Mouse (Mus musculus): ENCODE data around the gene Fcer1g. TPM values are rescaled to one million over a fixed set of nuclear protein-coding genes. Genes with fewer than 3 reads are reported as not detected.

Gene Fcer1g
- polyA plus RNA-seq, 1 experiment from 2014 or later: 32.1 TPM

GRCm38 (mm10) chr1:171227879-171228278 is 6.3 kb downstream of the Fcer1g start:
- Histone ChIP-seq H3K4me2 (replicated peaks; ENCODE audit: low read depth, low read length) (no peak overlapping the region), H3K4me1 (ENCODE audit: control insufficient read depth, insufficient read depth, low read length) (0 out of 2 replicates have a peak, but pooled peaks cover 5% of the 10 kb centered on the region), H3K4me3 (ENCODE audit: low read length) (no peak overlapping the region), H3K27ac (ENCODE audit: low read depth, low read length) (no peak overlapping the region), H3K9ac (ENCODE audit: low read depth, low read length) (no peak overlapping the region), H3K9me3 (ENCODE audit: control insufficient read depth, low read length) (no peaks in the 10 kb centered on the region), H3K27me3 (ENCODE audit: control insufficient read depth, insufficient read depth, low read length) (no peaks in the 10 kb centered on the region), H3K36me3 (ENCODE audit: control insufficient read depth, insufficient read depth, low read length) (no peaks in the 10 kb centered on the region)
- 88% methylated on average over 1 of the region's 1 CpGs for WGBS
- no peak for ATAC-seq (ENCODE audit: low FRiP score, low TSS enrichment)

DNA sequence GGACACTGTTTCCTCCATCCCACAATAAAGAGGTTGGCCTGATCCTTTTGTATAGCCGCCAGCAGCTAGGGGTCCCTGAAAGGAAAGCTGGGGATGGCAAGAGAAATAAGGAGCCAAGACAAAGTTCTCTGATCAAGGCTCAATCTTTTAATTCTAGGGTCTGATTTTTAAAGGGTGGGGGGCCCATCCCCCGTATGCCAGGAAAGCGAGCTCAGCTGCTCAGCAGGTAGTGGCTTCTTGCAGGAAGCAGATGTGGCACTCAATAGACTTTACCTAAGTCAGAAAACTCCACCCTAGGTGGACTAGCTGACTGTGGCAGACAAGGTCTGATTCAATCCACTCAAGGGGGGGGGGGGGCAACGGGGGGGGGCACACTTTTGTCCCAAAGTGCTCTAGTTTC is 7.4 kb downstream of the Fcer1g start:
- Histone ChIP-seq H3K9me3 (ENCODE audit: control insufficient read depth, low read length) (no peaks in the 10 kb centered on the region), H3K27ac (ENCODE audit: low read depth, low read length) (no peak overlapping the region), H3K36me3 (ENCODE audit: control insufficient read depth, insufficient read depth, low read length) (no peaks in the 10 kb centered on the region), H3K27me3 (ENCODE audit: control insufficient read depth, insufficient read depth, low read length) (no peaks in the 10 kb centered on the region), H3K4me2 (replicated peaks; ENCODE audit: low read depth, low read length) (no peak overlapping the region), H3K9ac (ENCODE audit: low read depth, low read length) (no peak overlapping the region), H3K4me3 (ENCODE audit: low read length) (no peak overlapping the region), H3K4me1 (ENCODE audit: control insufficient read depth, insufficient read depth, low read length) (0 out of 2 replicates have a peak, but pooled peaks cover 5% of the 10 kb centered on the region)
- ATAC-seq (ENCODE audit: low FRiP score, low TSS enrichment): no peak
- 75% methylated on average over 4 of the region's 4 CpGs for WGBS

- H3K27ac ChIP-seq (ENCODE audit: low read depth, low read length): no peak within 1 kb of the TSS
- no peaks in the 10 kb centered on the region for H3K27me3 ChIP-seq (ENCODE audit: control insufficient read depth, insufficient read depth, low read length)
- H3K9ac ChIP-seq (ENCODE audit: low read depth, low read length): no peak within 1 kb of the TSS
- peaks cover 5% of the 10 kb centered on the region; the same call in 1 of the 2 replicates for H3K36me3 ChIP-seq (ENCODE audit: control insufficient read depth, insufficient read depth, low read length)
- no peak within 1 kb of the TSS for H3K4me2 ChIP-seq (replicated peaks; ENCODE audit: low read depth, low read length)
- 68% methylated on average over 5 of the region's 5 CpGs for WGBS
- H3K4me3 ChIP-seq (ENCODE audit: low read length): no peak within 1 kb of the TSS
- 0 out of 2 replicates have a peak, but pooled peaks cover 9% of the 10 kb centered on the region for H3K4me1 ChIP-seq (ENCODE audit: control insufficient read depth, insufficient read depth, low read length)
- no peak for ATAC-seq (ENCODE audit: low FRiP score, low TSS enrichment)
- H3K9me3 ChIP-seq (ENCODE audit: control insufficient read depth, low read length): no peaks in the 10 kb centered on the region
These were observed 9.3 kb downstream of the Fcer1g start, which contains the start of gene Apoa2 for GRCm38 (mm10) chr1:171224857-171225256. TSS of gene Apoa2 (plus strand) at chr1:171225054.

- H3K27ac ChIP-seq (ENCODE audit: low read depth, low read length): no peak overlapping the region
These were observed 10.4 kb downstream of the Fcer1g start for GRCm38 (mm10) chr1:171223796-171224195.

DNA sequence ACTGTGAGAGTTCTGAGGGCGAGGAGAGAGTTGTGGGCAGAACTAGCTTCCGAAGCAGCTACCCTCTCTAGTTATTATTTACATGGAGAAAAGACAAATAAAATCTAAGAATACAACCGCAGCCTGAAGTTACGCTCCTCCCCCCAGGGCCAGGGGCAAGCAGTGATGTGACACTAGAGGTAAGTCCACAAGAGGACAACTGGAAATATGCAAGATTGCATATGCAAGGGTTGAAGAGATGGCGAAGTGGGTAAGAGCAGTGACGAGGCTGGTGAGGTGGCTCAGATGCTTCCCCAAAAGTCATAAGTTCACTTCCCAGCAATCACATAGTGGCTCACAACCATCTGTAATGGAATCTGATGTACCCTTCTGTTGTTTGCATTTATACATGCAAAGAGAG is 11.0 kb downstream of the Fcer1g start:
- H3K36me3 ChIP-seq (ENCODE audit: control insufficient read depth, insufficient read depth, low read length): peaks cover 18% of the 10 kb centered on the region; the same call in 1 of the 2 replicates
- H3K9me3 ChIP-seq (ENCODE audit: control insufficient read depth, low read length): no peaks in the 10 kb centered on the region
- peak overlapping the region; percentile 33 for H3K4me2 ChIP-seq (replicated peaks; ENCODE audit: low read depth, low read length)
- no peaks in the 10 kb centered on the region for H3K27me3 ChIP-seq (ENCODE audit: control insufficient read depth, insufficient read depth, low read length)
- peak overlapping the region; percentile 51; the same call in 1 of the 2 replicates for H3K9ac ChIP-seq (ENCODE audit: low read depth, low read length)
- no peak for ATAC-seq (ENCODE audit: low FRiP score, low TSS enrichment)
- WGBS: 85% methylated on average over 6 of the region's 6 CpGs
- peak overlapping the region; percentile 49 for H3K4me3 ChIP-seq (ENCODE audit: low read length)
- 0 out of 2 replicates have a peak, but pooled peaks cover 5% of the 10 kb centered on the region for H3K4me1 ChIP-seq (ENCODE audit: control insufficient read depth, insufficient read depth, low read length)
- peak overlapping the region; percentile 88 for H3K27ac ChIP-seq (ENCODE audit: low read depth, low read length)

More at GRCm38 (mm10) chr1:171223796-171224195, 10.4 kb downstream of the Fcer1g start:
- Histone ChIP-seq H3K27me3 (ENCODE audit: control insufficient read depth, insufficient read depth, low read length) (no peaks in the 10 kb centered on the region), H3K4me1 (ENCODE audit: control insufficient read depth, insufficient read depth, low read length) (0 out of 2 replicates have a peak, but pooled peaks cover 5% of the 10 kb centered on the region), H3K9me3 (ENCODE audit: control insufficient read depth, low read length) (no peaks in the 10 kb centered on the region), H3K9ac (ENCODE audit: low read depth, low read length) (no peak overlapping the region), H3K36me3 (ENCODE audit: control insufficient read depth, insufficient read depth, low read length) (peaks cover 14% of the 10 kb centered on the region; the same call in 1 of the 2 replicates), H3K4me3 (ENCODE audit: low read length) (no peak overlapping the region), H3K4me2 (replicated peaks; ENCODE audit: low read depth, low read length) (no peak overlapping the region)
- WGBS: 83% methylated on average over 2 of the region's 2 CpGs
- no peak for ATAC-seq (ENCODE audit: low FRiP score, low TSS enrichment)

DNA sequence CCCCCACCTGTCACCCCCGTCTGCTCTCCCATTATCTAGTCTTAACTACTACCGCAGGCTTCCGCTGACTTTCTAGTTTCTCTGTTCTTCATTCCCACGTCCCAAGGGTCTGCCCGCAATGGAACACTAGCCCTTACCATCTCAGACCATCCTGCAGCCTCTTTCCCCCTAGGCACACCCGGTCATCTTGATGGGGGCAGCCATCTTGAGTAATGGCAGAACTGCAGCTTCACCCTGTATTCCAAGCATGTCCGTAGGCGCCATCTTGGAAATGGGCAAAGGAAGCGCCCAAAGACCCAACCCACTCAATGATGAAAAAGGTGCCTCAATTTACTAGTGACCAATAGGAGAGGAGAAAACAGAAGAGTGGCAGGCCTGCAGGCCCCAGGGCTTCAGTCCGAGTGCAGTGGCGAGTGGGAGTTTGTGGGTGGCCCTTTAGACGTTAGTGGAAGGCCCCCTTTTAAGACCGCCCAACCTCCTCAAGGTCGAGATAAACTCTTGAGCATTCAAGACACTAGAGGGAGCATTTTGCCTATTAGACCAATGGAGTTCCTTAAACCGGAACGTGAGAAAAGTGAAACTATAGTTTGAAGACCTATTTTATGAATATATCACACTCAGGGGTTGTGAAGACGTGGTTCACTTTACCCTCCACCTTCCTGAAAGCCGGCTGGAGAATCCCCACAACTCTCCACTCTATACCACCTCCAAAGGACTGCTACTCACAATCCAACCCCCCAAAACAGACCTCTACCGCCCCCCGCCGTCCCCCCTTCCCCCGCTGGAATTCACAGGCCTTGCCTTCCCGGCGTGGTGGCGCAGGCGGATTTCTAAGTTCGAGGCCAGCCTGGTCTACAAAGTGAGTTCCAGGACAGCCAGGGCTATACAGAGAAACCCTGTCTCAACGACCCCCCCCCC is 11.7 kb downstream of the Fcer1g start, which contains the start of gene Tomm40l:
Gene Tomm40l (minus strand): TSS at position 277 of the 918 bp plus-strand sequence.
- Histone ChIP-seq H3K36me3 (ENCODE audit: control insufficient read depth, insufficient read depth, low read length) (peaks cover 18% of the 10 kb centered on the region; the same call in 1 of the 2 replicates), H3K4me3 (ENCODE audit: low read length) (peak within 1 kb of the TSS; percentile 49), H3K9me3 (ENCODE audit: control insufficient read depth, low read length) (no peaks in the 10 kb centered on the region), H3K4me2 (replicated peaks; ENCODE audit: low read depth, low read length) (peak within 1 kb of the TSS; percentile 87), H3K9ac (ENCODE audit: low read depth, low read length) (peak within 1 kb of the TSS; percentile 69; the same call in 1 of the 2 replicates), H3K4me1 (ENCODE audit: control insufficient read depth, insufficient read depth, low read length) (0 out of 2 replicates have a peak, but pooled peaks cover 5% of the 10 kb centered on the region), H3K27ac (ENCODE audit: low read depth, low read length) (peak within 1 kb of the TSS; percentile 88), H3K27me3 (ENCODE audit: control insufficient read depth, insufficient read depth, low read length) (no peaks in the 10 kb centered on the region)
- 2% methylated on average over 28 of the region's 28 CpGs for WGBS
- ATAC-seq (ENCODE audit: low FRiP score, low TSS enrichment): peak; percentile 98

DNA sequence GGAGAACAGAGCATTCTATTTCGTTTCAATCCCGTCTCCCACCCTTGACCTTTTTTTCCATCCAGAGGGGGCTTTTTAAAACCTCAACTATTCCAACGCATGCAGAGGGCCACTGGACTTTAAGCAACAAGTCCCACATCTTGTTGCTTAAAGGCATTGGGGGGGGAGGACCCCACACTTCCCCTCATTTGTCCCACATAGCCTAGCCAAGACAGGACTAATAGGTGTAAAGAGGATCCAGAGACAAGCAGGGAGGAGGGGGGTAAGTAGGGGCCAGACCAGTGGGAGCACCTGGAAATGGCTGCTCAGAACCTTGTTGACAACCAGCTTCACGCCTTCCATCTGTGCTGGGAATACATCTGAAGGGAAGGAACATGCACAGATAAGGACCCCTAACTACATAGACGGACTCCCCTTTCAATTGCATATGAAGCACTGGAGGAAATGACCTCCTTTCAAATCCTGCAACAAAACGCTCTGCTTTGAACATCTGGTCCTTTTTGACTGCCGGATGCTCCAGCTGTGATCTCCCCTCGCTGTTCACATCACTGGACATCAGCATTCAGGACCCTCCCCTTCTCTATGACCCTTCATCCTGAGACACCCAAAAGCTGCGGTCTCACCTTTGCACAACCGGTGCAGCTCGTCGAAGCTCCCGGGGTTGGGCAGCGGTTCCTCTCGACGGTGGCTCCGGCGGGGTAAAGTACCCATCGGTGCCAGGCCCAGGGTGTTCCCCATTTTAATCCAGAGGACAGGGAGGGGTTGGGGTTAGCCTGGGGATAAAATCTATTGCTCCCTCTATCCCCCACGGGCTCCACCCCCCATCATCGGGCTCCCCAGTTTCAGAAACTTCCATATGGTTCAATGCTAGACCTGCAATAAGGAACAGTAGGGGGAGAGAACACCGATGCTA is 12.6 kb downstream of the Fcer1g start:
- 0 out of 2 replicates have a peak, but pooled peaks cover 5% of the 10 kb centered on the region for H3K4me1 ChIP-seq (ENCODE audit: control insufficient read depth, insufficient read depth, low read length)
- H3K27ac ChIP-seq (ENCODE audit: low read depth, low read length): 0 out of 2 replicates have a peak overlapping the region, but pooled peaks have one; percentile 3
- no peaks in the 10 kb centered on the region for H3K9me3 ChIP-seq (ENCODE audit: control insufficient read depth, low read length)
- ATAC-seq (ENCODE audit: low FRiP score, low TSS enrichment): no peak; the same call in 1 of the 2 replicates
- peak overlapping the region; percentile 69; the same call in 1 of the 2 replicates for H3K9ac ChIP-seq (ENCODE audit: low read depth, low read length)
- H3K27me3 ChIP-seq (ENCODE audit: control insufficient read depth, insufficient read depth, low read length): no peaks in the 10 kb centered on the region
- peak overlapping the region; percentile 87 for H3K4me2 ChIP-seq (replicated peaks; ENCODE audit: low read depth, low read length)
- WGBS: 7% methylated on average over 22 of the region's 22 CpGs
- peak overlapping the region; percentile 49 for H3K4me3 ChIP-seq (ENCODE audit: low read length)
- peaks cover 18% of the 10 kb centered on the region; the same call in 1 of the 2 replicates for H3K36me3 ChIP-seq (ENCODE audit: control insufficient read depth, insufficient read depth, low read length)

DNA sequence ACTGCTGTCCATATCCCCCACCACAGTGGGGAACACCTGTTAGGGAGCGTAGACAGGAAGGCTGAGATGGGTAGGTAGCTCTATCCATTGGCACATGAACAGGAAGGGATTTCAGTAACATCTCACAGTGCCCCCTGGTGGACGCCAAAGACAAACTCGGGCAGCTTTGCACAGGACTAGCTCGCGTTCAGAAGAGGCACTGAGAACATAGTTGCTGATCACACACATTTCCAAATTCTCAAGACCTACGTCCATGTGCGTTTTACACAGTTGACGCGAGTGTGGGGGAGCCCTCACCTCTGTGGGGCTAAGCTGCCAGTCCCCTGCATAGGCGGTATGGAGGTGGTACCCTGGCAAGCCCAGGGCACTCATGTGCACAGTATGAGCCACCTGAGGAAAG is 13.3 kb downstream of the Fcer1g start:
- H3K27me3 ChIP-seq (ENCODE audit: control insufficient read depth, insufficient read depth, low read length): no peaks in the 10 kb centered on the region
- no peak overlapping the region for H3K27ac ChIP-seq (ENCODE audit: low read depth, low read length)
- no peaks in the 10 kb centered on the region for H3K9me3 ChIP-seq (ENCODE audit: control insufficient read depth, low read length)
- ATAC-seq (ENCODE audit: low FRiP score, low TSS enrichment): peak; percentile 28
- peak overlapping the region; percentile 3; the same call in 1 of the 2 replicates for H3K4me3 ChIP-seq (ENCODE audit: low read length)
- peaks cover 18% of the 10 kb centered on the region; the same call in 1 of the 2 replicates for H3K36me3 ChIP-seq (ENCODE audit: control insufficient read depth, insufficient read depth, low read length)
- 4% methylated on average over 10 of the region's 10 CpGs for WGBS
- H3K4me1 ChIP-seq (ENCODE audit: control insufficient read depth, insufficient read depth, low read length): 0 out of 2 replicates have a peak, but pooled peaks cover 5% of the 10 kb centered on the region
- peak overlapping the region; percentile 87 for H3K4me2 ChIP-seq (replicated peaks; ENCODE audit: low read depth, low read length)
- H3K9ac ChIP-seq (ENCODE audit: low read depth, low read length): no peak overlapping the region

All from kidney, embryonic 14.5 days (tissue).